9 mouse cellular contexts compared by ENCODE assay signal in genomic region chr19:46444209-46444608, GRCm38 (mm10). TPM values are rescaled to one million over a fixed set of nuclear protein-coding genes. Genes with fewer than 3 reads are reported as not detected.
DNase-seq lines count a peak whose midpoint lies in the region; ATAC-seq and TF ChIP-seq lines count a peak whose summit lies in the region.
"Had no signal": no experiment of that assay in that cellular context is flagged by ENCODE, and none has a peak within 500 bp of the region (broad histone marks: within the 10 kb centered on the region; RNA-seq: fewer than 3 reads in every experiment).

No protein-coding gene starts in this region.

- no peaks in the 10 kb centered on the region for H3K9me3 ChIP-seq in CH12.LX (replicated peaks; ENCODE audit: low read length)
- no peaks in the 10 kb centered on the region for H3K9me3 ChIP-seq in forebrain, embryonic 11.5 days (ENCODE audit: control insufficient read depth, low read length)
- H3K9me3 ChIP-seq in heart, embryonic 16.5 days (replicated peaks; ENCODE audit: control insufficient read depth, low read length) = no peaks in the 10 kb centered on the region
- H3K9me3 ChIP-seq in liver, embryonic 14.5 days (ENCODE audit: control insufficient read depth, low read length) = no peaks in the 10 kb centered on the region
- no peaks in the 10 kb centered on the region for H3K9me3 ChIP-seq in neural tube, embryonic 11.5 days (ENCODE audit: control insufficient read depth, low read length)
- H3K9me3 ChIP-seq: heart, embryonic 13.5 days had no signal

- 8% methylated on average over 6 of the region's 6 CpGs for WGBS in forebrain, embryonic 11.5 days
- WGBS in heart, embryonic 16.5 days = 5% methylated on average over 6 of the region's 6 CpGs
- 6% methylated on average over 6 of the region's 6 CpGs for WGBS in liver, embryonic 14.5 days (ENCODE audit: insufficient replicate concordance)
- WGBS in neural tube, embryonic 11.5 days = 4% methylated on average over 6 of the region's 6 CpGs

- no peak for TF ChIP-seq POLR2A in CH12.LX (IDR thresholded peaks at IDR 0.05; ENCODE audit: low read depth, low read length)
- no peak for TF ChIP-seq POLR2A in testis, adult 2 months (IDR thresholded peaks at IDR 0.05; ENCODE audit: control insufficient read depth, low read depth, low read length)

- H3K36me3 ChIP-seq in CH12.LX (replicated peaks in 1 of 2; ENCODE audit: control insufficient read depth in 1 of 2, insufficient read depth in 1 of 2, low read length in 1 of 2) = peaks cover 0 to 53% of the 10 kb centered on the region in 2 experiments
- no peaks in the 10 kb centered on the region for H3K36me3 ChIP-seq in forebrain, embryonic 11.5 days (ENCODE audit: control insufficient read depth, insufficient read depth, low read length)
- H3K36me3 ChIP-seq in heart, embryonic 16.5 days (ENCODE audit: control insufficient read depth, insufficient read depth) = no peaks in the 10 kb centered on the region
- no peaks in the 10 kb centered on the region for H3K36me3 ChIP-seq in liver, embryonic 14.5 days (replicated peaks; ENCODE audit: control insufficient read depth, insufficient read depth, low read depth)
- no peaks in the 10 kb centered on the region for H3K36me3 ChIP-seq in neural tube, embryonic 11.5 days (ENCODE audit: control insufficient read depth, insufficient read depth, low read length)
- H3K36me3 ChIP-seq in testis, adult 2 months (ENCODE audit: control insufficient read depth, insufficient read depth, low read length) = no peaks in the 10 kb centered on the region
- H3K36me3 ChIP-seq: heart, embryonic 13.5 days had no signal

- H3K4me1 ChIP-seq in CH12.LX (ENCODE audit: control insufficient read depth in 1 of 2, insufficient read depth in 2 of 2) = peaks cover 0 to 13% of the 10 kb centered on the region in 2 experiments; a peak in 2 of 4 replicates
- peaks cover 19% of the 10 kb centered on the region for H3K4me1 ChIP-seq in forebrain, embryonic 11.5 days (replicated peaks; ENCODE audit: control insufficient read depth, insufficient read depth, low read length)
- peaks cover 21% of the 10 kb centered on the region for H3K4me1 ChIP-seq in heart, embryonic 16.5 days (ENCODE audit: control insufficient read depth, insufficient read depth, low read length)
- H3K4me1 ChIP-seq in liver, embryonic 14.5 days (replicated peaks; ENCODE audit: control insufficient read depth in 2 of 2, insufficient read depth in 2 of 2, low read length in 1 of 2) = 0 out of 4 replicates have a peak, but pooled peaks cover 0 to 2% of the 10 kb centered on the region in 2 experiments
- H3K4me1 ChIP-seq in neural tube, embryonic 11.5 days (ENCODE audit: control insufficient read depth, insufficient read depth, low read length) = peaks cover 25% of the 10 kb centered on the region
- no peaks in the 10 kb centered on the region for H3K4me1 ChIP-seq in testis, adult 2 months (ENCODE audit: control insufficient read depth, insufficient read depth, low read length)

- no peaks in the 10 kb centered on the region for H3K79me2 ChIP-seq in CH12.LX (replicated peaks; ENCODE audit: control insufficient read depth, extremely low read depth, insufficient read depth, poor library complexity, severe bottlenecking)

- no peak overlapping the region for H3K27ac ChIP-seq in CH12.LX (ENCODE audit: insufficient read depth, low read depth)
- H3K27ac ChIP-seq in forebrain, embryonic 11.5 days (ENCODE audit: low read depth, low read length) = peak overlapping the region; percentile 68; the same call in 1 of the 2 replicates
- H3K27ac ChIP-seq in heart, embryonic 16.5 days (ENCODE audit: low read length) = no peak overlapping the region
- H3K27ac ChIP-seq in liver, embryonic 14.5 days = no peak overlapping the region
- H3K27ac ChIP-seq in neural tube, embryonic 11.5 days (ENCODE audit: low read depth, low read length) = no peak overlapping the region; the same call in 1 of the 2 replicates
- no peak overlapping the region for H3K27ac ChIP-seq in testis, adult 2 months (ENCODE audit: control insufficient read depth, insufficient read depth, low read depth, low read length)

- no peak overlapping the region for H3K4me2 ChIP-seq in CH12.LX (ENCODE audit: insufficient read depth, low read depth, poor library complexity, severe bottlenecking)
- H3K4me2 ChIP-seq in forebrain, embryonic 11.5 days (ENCODE audit: low read depth, low read length, severe bottlenecking) = no peak overlapping the region
- no peak overlapping the region for H3K4me2 ChIP-seq in heart, embryonic 16.5 days (ENCODE audit: low read depth, low read length)
- no peak overlapping the region for H3K4me2 ChIP-seq in liver, embryonic 14.5 days (ENCODE audit: low read depth)
- no peak overlapping the region for H3K4me2 ChIP-seq in neural tube, embryonic 11.5 days (ENCODE audit: low read depth)
- H3K4me2 ChIP-seq: heart, embryonic 13.5 days had no signal

- no peak overlapping the region for H3K4me3 ChIP-seq in CH12.LX (replicated peaks in 1 of 3; ENCODE audit: low read depth in 2 of 3, low read length in 2 of 3, poor library complexity in 1 of 3)
- H3K4me3 ChIP-seq in forebrain, embryonic 11.5 days (ENCODE audit: low read depth, low read length) = no peak overlapping the region
- no peak overlapping the region for H3K4me3 ChIP-seq in heart, embryonic 16.5 days (ENCODE audit: low read length)
- no peak overlapping the region for H3K4me3 ChIP-seq in liver, embryonic 14.5 days (ENCODE audit: insufficient read depth in 1 of 2, low read depth in 2 of 2, low read length in 2 of 2)
- no peak overlapping the region for H3K4me3 ChIP-seq in neural tube, embryonic 11.5 days (ENCODE audit: low read depth, low read length)
- no peak overlapping the region for H3K4me3 ChIP-seq in testis, adult 2 months (ENCODE audit: control insufficient read depth, low read depth, low read length)
- H3K4me3 ChIP-seq: heart, embryonic 13.5 days had no signal

- ATAC-seq in forebrain, embryonic 11.5 days (replicated peaks; ENCODE audit: low FRiP score) = peak; percentile 55; the same call in 1 of the 2 replicates
- ATAC-seq in heart, embryonic 16.5 days (replicated peaks; ENCODE audit: extremely low read depth, insufficient read depth, low FRiP score) = peak; percentile 76
- ATAC-seq in liver, embryonic 14.5 days (ENCODE audit: insufficient read depth) = peak; percentile 56; the same call in 1 of the 2 replicates
- ATAC-seq in neural tube, embryonic 11.5 days (ENCODE audit: insufficient read depth, low FRiP score, low TSS enrichment) = peak; percentile 68

- H3K27me3 ChIP-seq in CH12.LX (replicated peaks) = no peaks in the 10 kb centered on the region
- H3K27me3 ChIP-seq in forebrain, embryonic 11.5 days (ENCODE audit: control insufficient read depth, insufficient read depth, low read length) = no peaks in the 10 kb centered on the region
- no peaks in the 10 kb centered on the region for H3K27me3 ChIP-seq in heart, embryonic 16.5 days (ENCODE audit: control insufficient read depth, insufficient read depth, low read length)
- no peaks in the 10 kb centered on the region for H3K27me3 ChIP-seq in liver, embryonic 14.5 days (ENCODE audit: control insufficient read depth, insufficient read depth, low read length)
- H3K27me3 ChIP-seq in neural tube, embryonic 11.5 days (ENCODE audit: control insufficient read depth, insufficient read depth, low read length) = no peaks in the 10 kb centered on the region
- no peaks in the 10 kb centered on the region for H3K27me3 ChIP-seq in testis, adult 2 months (ENCODE audit: control insufficient read depth, insufficient read depth, low read length)
- H3K27me3 ChIP-seq: heart, embryonic 13.5 days had no signal

- in situ Hi-C loops in CH12.LX (cut with MboI; ENCODE audit: low pct_ligation_motif_present, low pct_unique_long_range_greater_than_20kb, low sequenced_read_pairs) = no loop called here

- peak; percentile 91 for TF ChIP-seq RAD21 in CH12.LX (IDR thresholded peaks at IDR 0.05; ENCODE audit: low read depth, low read length)

- TF ChIP-seq EP300 in CH12.LX (IDR thresholded peaks at IDR 0.05; ENCODE audit: low read length) = no peak
- no peak for TF ChIP-seq EP300 in liver, embryonic 14.5 days (IDR thresholded peaks at IDR 0.05; ENCODE audit: low read depth)

- H3K9ac ChIP-seq in CH12.LX (ENCODE audit: insufficient read depth, low read depth) = no peak overlapping the region
- no peak overlapping the region for H3K9ac ChIP-seq in forebrain, embryonic 11.5 days (ENCODE audit: low read length)
- no peak overlapping the region for H3K9ac ChIP-seq in heart, embryonic 16.5 days (ENCODE audit: low read length)
- no peak overlapping the region for H3K9ac ChIP-seq in liver, embryonic 14.5 days (replicated peaks)
- H3K9ac ChIP-seq in neural tube, embryonic 11.5 days (ENCODE audit: low read length) = no peak overlapping the region
- H3K9ac ChIP-seq: heart, embryonic 13.5 days had no signal

- dilution Hi-C loops in CH12.LX (cut with MboI; ENCODE audit: extremely low pct_ligation_motif_present, extremely low pct_unique_long_range_greater_than_20kb, low sequenced_read_pairs) = no loop called here

- DNase-seq in CH12.LX (ENCODE audit: extremely low read depth) = peak; percentile 89
- peak; percentile 83 for DNase-seq in c-Kit-positive CD71-negative TER-119-negative erythroid progenitor cells, embryonic 14.5 days (ENCODE audit: low read depth)
- DNase-seq in forebrain, embryonic 11.5 days (ENCODE audit: low spot score) = peak; percentile 86
- DNase-seq in kidney, postnatal 25 days = peak; percentile 87 to 88
- DNase-seq in liver, embryonic 14.5 days (ENCODE audit: low read depth in 3 of 3, low spot score in 3 of 3) = peak; percentile 66
- peak; percentile 81 for DNase-seq in neural tube, embryonic 11.5 days (ENCODE audit: low spot score)

- peak; percentile 92 to 94 for TF ChIP-seq CTCF in CH12.LX (conservative IDR thresholded peaks at IDR 0.05 in 1 of 2, IDR thresholded peaks at IDR 0.05 in 1 of 2; ENCODE audit: low read depth in 2 of 2, low read length in 2 of 2)
- TF ChIP-seq CTCF in liver, embryonic 14.5 days (IDR thresholded peaks at IDR 0.05; ENCODE audit: low read depth) = peak; percentile 91
- TF ChIP-seq CTCF in testis, adult 2 months (IDR thresholded peaks at IDR 0.05; ENCODE audit: control insufficient read depth, insufficient read depth, insufficient replicate concordance, low read depth, low read length) = peak; percentile 65; the same call in 1 of the 2 replicates

RNA-seq across cellular contexts. Expression of gene Sufu, which starts 47.5 kb away (rescaled TPM):
- total RNA-seq in CH12.LX (2012; rRNA removed) (8.7 and 9.8 TPM in 2 replicates), CH12.LX (2014; rRNA removed) (3.0 and 3.6 TPM in 2 replicates)
- 18.1 and 22.6 TPM in 2 replicates for polyA plus RNA-seq in CH12.LX (2012; ENCODE audit: insufficient read length, low read depth)
- polyA plus RNA-seq in forebrain, embryonic 11.5 days (2014; fragmentation: Nextera tagmentation; extraction: Ambion mirVana) = 48.3 and 48.6 TPM in 2 replicates
- 17.6 and 18.8 TPM in 2 replicates for polyA plus RNA-seq in heart, embryonic 16.5 days (2015; fragmentation: Nextera tagmentation; extraction: Ambion mirVana)
- polyA plus RNA-seq in liver, embryonic 14.5 days (2012; rRNA removed) = 3.2 and 3.6 TPM in 2 replicates
- 4.2 and 5.4 TPM in 2 replicates for polyA plus RNA-seq in liver, embryonic 14.5 days (2014; fragmentation: Nextera tagmentation; extraction: Ambion mirVana)
- polyA plus RNA-seq in neural tube, embryonic 11.5 days (2014; fragmentation: Nextera tagmentation; extraction: Ambion mirVana) = 44.1 and 45.0 TPM in 2 replicates
- 186 and 202 TPM in 2 replicates for polyA plus RNA-seq in testis, adult 2 months (2012; rRNA removed)

RNA-seq across cellular contexts. Expression of gene Actr1a, which starts 48.7 kb away (rescaled TPM):
- total RNA-seq in CH12.LX (2012; rRNA removed) (75.7 and 87.8 TPM in 2 replicates), CH12.LX (2014; rRNA removed) (69.4 and 70.7 TPM in 2 replicates)
- polyA plus RNA-seq in CH12.LX (2012; ENCODE audit: insufficient read length, low read depth) = 84.2 and 88.4 TPM in 2 replicates
- polyA plus RNA-seq in forebrain, embryonic 11.5 days (2014; fragmentation: Nextera tagmentation; extraction: Ambion mirVana) = 204 and 232 TPM in 2 replicates
- 126 and 130 TPM in 2 replicates for polyA plus RNA-seq in heart, embryonic 16.5 days (2015; fragmentation: Nextera tagmentation; extraction: Ambion mirVana)
- polyA plus RNA-seq in liver, embryonic 14.5 days (2012; rRNA removed) = 23.5 and 28.1 TPM in 2 replicates
- polyA plus RNA-seq in liver, embryonic 14.5 days (2014; fragmentation: Nextera tagmentation; extraction: Ambion mirVana) = 47.0 and 51.4 TPM in 2 replicates
- polyA plus RNA-seq in neural tube, embryonic 11.5 days (2014; fragmentation: Nextera tagmentation; extraction: Ambion mirVana) = 238 and 262 TPM in 2 replicates
- polyA plus RNA-seq in testis, adult 2 months (2012; rRNA removed) = 179 and 194 TPM in 2 replicates

RNA-seq across cellular contexts. Expression of gene Trim8, which starts 57.3 kb away (rescaled TPM):
- total RNA-seq in CH12.LX (2012; rRNA removed) (11.0 and 12.0 TPM in 2 replicates), CH12.LX (2014; rRNA removed) (3.7 and 4.4 TPM in 2 replicates)
- 23.3 and 24.9 TPM in 2 replicates for polyA plus RNA-seq in CH12.LX (2012; ENCODE audit: insufficient read length, low read depth)
- 30.7 and 39.5 TPM in 2 replicates for polyA plus RNA-seq in forebrain, embryonic 11.5 days (2014; fragmentation: Nextera tagmentation; extraction: Ambion mirVana)
- 17.0 and 19.4 TPM in 2 replicates for polyA plus RNA-seq in heart, embryonic 16.5 days (2015; fragmentation: Nextera tagmentation; extraction: Ambion mirVana)
- polyA plus RNA-seq in liver, embryonic 14.5 days (2012; rRNA removed) = 7.3 and 7.7 TPM in 2 replicates
- polyA plus RNA-seq in liver, embryonic 14.5 days (2014; fragmentation: Nextera tagmentation; extraction: Ambion mirVana) = 7.5 and 10.1 TPM in 2 replicates
- polyA plus RNA-seq in neural tube, embryonic 11.5 days (2014; fragmentation: Nextera tagmentation; extraction: Ambion mirVana) = 26.6 and 28.7 TPM in 2 replicates
- 2.1 and 2.6 TPM in 2 replicates for polyA plus RNA-seq in testis, adult 2 months (2012; rRNA removed)
